Mouse (Mus musculus): ENCODE measurements around the gene Spast.

DNA sequence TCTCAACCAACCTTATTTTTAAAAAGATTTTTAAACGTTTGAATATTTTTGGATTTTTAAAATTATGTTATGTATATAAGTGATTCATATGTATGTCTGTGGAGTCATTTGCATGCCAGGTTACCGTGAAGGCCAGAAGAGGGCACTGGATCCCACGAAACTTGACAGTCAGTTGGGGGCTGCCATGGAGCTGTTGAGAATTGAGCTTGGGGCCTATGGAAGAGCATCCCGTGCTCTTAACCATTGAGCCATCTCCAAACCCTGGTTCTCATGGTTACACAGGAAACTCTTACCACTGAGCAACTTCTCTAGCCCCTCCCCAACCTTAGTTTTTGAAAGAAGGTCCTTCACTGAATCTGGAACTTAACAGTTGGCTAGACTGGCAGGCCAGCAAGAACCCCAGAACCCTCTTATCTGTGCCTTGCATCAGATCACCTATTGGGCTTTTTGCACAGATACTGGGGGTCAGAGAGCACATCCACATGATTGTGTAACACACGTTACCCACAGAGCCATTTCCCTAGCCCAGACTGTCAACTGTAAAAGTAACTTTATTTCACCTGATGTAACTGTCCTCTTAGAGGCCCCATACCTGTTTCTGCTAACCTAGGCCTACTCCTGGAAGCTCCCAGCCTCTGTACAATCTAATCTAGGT lies 16.3 kb upstream of the Spast start:
- TF ChIP-seq MAX (IDR thresholded peaks at IDR 0.05) (no peak), CTCF (IDR thresholded peaks at IDR 0.05; ENCODE audit: control insufficient read depth, insufficient read depth, insufficient read length) (no peak), USF1 (IDR thresholded peaks at IDR 0.05; ENCODE audit: low read depth) (no peak), MYOD1 (IDR thresholded peaks at IDR 0.05; ENCODE audit: control insufficient read depth, insufficient read length, low read depth) (no peak)
